Mouse (Mus musculus): ENCODE data around the gene Cast.

GRCm38 (mm10) chr13:74854338-74855047 is 45.9 kb upstream of the Cast start:
- TF ChIP-seq CTCF (IDR thresholded peaks at IDR 0.05; ENCODE audit: low read depth): peak; percentile 80
- TF ChIP-seq EP300 (optimal IDR thresholded peaks at IDR 0.05): no peak

Measured in stomach, postnatal 0 days (tissue).